Mouse (Mus musculus) large intestine, adult 2 months (tissue): ENCODE results near the gene Casq1. TPM values are rescaled to one million over a fixed set of nuclear protein-coding genes. Genes with fewer than 3 reads are reported as not detected.

Experiments used
- DNase-seq: peaks from one replicate; pipeline ENCODE4 v3.0.0-alpha.2; 2012; ENCODE audit warnings: low read depth, low spot score
- WGBS: fragments of 180-500 bp; shearing (Covaris S2); methylation state at CpG from one replicate; pipeline ENCODE4 v1.1.7; 2018; 5-methylcytosine and 5-hydroxymethylcytosine counted together
- polyA plus RNA-seq: library from polyadenylated mRNA; depleted of rRNA; stranded (reverse); fragments of >200 nt; gene quantifications from 2 replicates; pipeline ENCODE4 v1.2.3, GENCODE M21; 2012

The Casq1 gene
- polyA plus RNA-seq, 1 experiment, result 1.2 TPM

GRCm38 (mm10) chr1:172207111-172207584 lies 12.5 kb downstream of the Casq1 start:
- DNase-seq, result no peak
- WGBS, result 22% methylated on average over 7 of the region's 7 CpGs

- DNase-seq, result peak; percentile 21
- WGBS, result under 1% methylated on average over 38 of the region's 40 CpGs
Measured at GRCm38 (mm10) chr1:172206141-172206917, 13.3 kb downstream of the Casq1 start, which contains the start of gene Pea15a. TSS of gene Pea15a (minus strand) at chr1:172206804.

- WGBS, result 11% methylated on average over 3 of the region's 3 CpGs
- DNase-seq, result no peak
Measured at GRCm38 (mm10) chr1:172205741-172206087, 14.0 kb downstream of the Casq1 start.

GRCm38 (mm10) chr1:172204814-172205740 lies 14.6 kb downstream of the Casq1 start:
- WGBS, result 66% methylated on average over 15 of the region's 15 CpGs
- DNase-seq, result no peak

GRCm38 (mm10) chr1:172204033-172204813 lies 15.4 kb downstream of the Casq1 start:
- DNase-seq, result no peak
- WGBS, result 41% methylated on average over 9 of the region's 9 CpGs

- DNase-seq, result no peak
- 46% methylated on average over 4 of the region's 4 CpGs for WGBS
Measured at GRCm38 (mm10) chr1:172203566-172203965, 16.1 kb downstream of the Casq1 start.

GRCm38 (mm10) chr1:172202894-172203522 lies 16.7 kb downstream of the Casq1 start:
- DNase-seq, result no peak
- WGBS, result 56% methylated on average over 2 of the region's 2 CpGs

- 48% methylated on average over 14 of the region's 14 CpGs for WGBS
- no peak for DNase-seq
Measured at GRCm38 (mm10) chr1:172201967-172202880, 17.4 kb downstream of the Casq1 start.

- WGBS, result 81% methylated on average over 7 of the region's 7 CpGs
- no peak for DNase-seq
Measured at GRCm38 (mm10) chr1:172200871-172201447, 18.7 kb downstream of the Casq1 start.

GRCm38 (mm10) chr1:172200161-172200560 lies 19.5 kb downstream of the Casq1 start:
- DNase-seq, result no peak
- WGBS, result 49% methylated on average over 5 of the region's 5 CpGs

GRCm38 (mm10) chr1:172198996-172199395 lies 20.7 kb downstream of the Casq1 start:
- no peak for DNase-seq
- 81% methylated on average over 4 of the region's 4 CpGs for WGBS

- WGBS, result 87% methylated on average over 8 of the region's 8 CpGs
- DNase-seq, result no peak
Measured at GRCm38 (mm10) chr1:172198316-172198715, 21.4 kb downstream of the Casq1 start.

GRCm38 (mm10) chr1:172197851-172198250 lies 21.8 kb downstream of the Casq1 start:
- DNase-seq, result no peak

GRCm38 (mm10) chr1:172197146-172197545 lies 22.5 kb downstream of the Casq1 start:
- no peak for DNase-seq
- WGBS, result 78% methylated on average over 3 of the region's 3 CpGs

More at GRCm38 (mm10) chr1:172197851-172198250, 21.8 kb downstream of the Casq1 start:
- WGBS, result 85% methylated on average over 5 of the region's 5 CpGs

- 58% methylated on average over 8 of the region's 8 CpGs for WGBS
Measured at GRCm38 (mm10) chr1:172194435-172194834, 25.2 kb downstream of the Casq1 start.

GRCm38 (mm10) chr1:172192217-172192616 lies 27.5 kb downstream of the Casq1 start:
- DNase-seq, result no peak
- WGBS, result 91% methylated on average over 3 of the region's 3 CpGs

More at GRCm38 (mm10) chr1:172194435-172194834, 25.2 kb downstream of the Casq1 start:
- DNase-seq, result no peak

GRCm38 (mm10) chr1:172191578-172191977 lies 28.1 kb downstream of the Casq1 start:
- DNase-seq, result no peak
- WGBS, result 82% methylated on average over 2 of the region's 2 CpGs

- WGBS, result 59% methylated on average over 4 of the region's 4 CpGs
- no peak for DNase-seq
Measured at GRCm38 (mm10) chr1:172188891-172189290, 30.8 kb downstream of the Casq1 start.
